Mouse (Mus musculus): ENCODE measurements around the gene Rrp12.
"Not testable (repeated sequence)": the region's sequence is repeated elsewhere in the genome, so short reads cannot be mapped to it uniquely, and the experiment has no call there.

Gene Rrp12

GRCm38 (mm10) chr19:41906311-41907078 lies 10.5 kb upstream of the Rrp12 start:
- no peak for DNase-seq

- DNase-seq, result no peak
Observed at GRCm38 (mm10) chr19:41905246-41905645, 9.3 kb upstream of the Rrp12 start.

GRCm38 (mm10) chr19:41902848-41903593 lies 7.0 kb upstream of the Rrp12 start:
- no peak for DNase-seq

- DNase-seq, result no peak
Observed at GRCm38 (mm10) chr19:41901696-41902095, 5.7 kb upstream of the Rrp12 start.

- no peak for DNase-seq
Observed at GRCm38 (mm10) chr19:41900495-41901090, 4.6 kb upstream of the Rrp12 start.

- DNase-seq, result peak; percentile 54 to 56
Observed at GRCm38 (mm10) chr19:41898860-41899259, 2.9 kb upstream of the Rrp12 start.

GRCm38 (mm10) chr19:41896319-41896711 lies 342 bp upstream of the Rrp12 start:
- no peak for DNase-seq

GRCm38 (mm10) chr19:41894959-41895358 lies 1.0 kb downstream of the Rrp12 start:
- no peak for DNase-seq

GRCm38 (mm10) chr19:41888191-41888590 lies 7.8 kb downstream of the Rrp12 start:
- no peak for DNase-seq

- no peak for DNase-seq
Observed at GRCm38 (mm10) chr19:41883882-41884281, 12.1 kb downstream of the Rrp12 start.

GRCm38 (mm10) chr19:41881842-41882241 lies 14.1 kb downstream of the Rrp12 start:
- DNase-seq, result no peak

GRCm38 (mm10) chr19:41874356-41874755 lies 21.6 kb downstream of the Rrp12 start:
- no peak for DNase-seq

- DNase-seq, result no peak
Observed at GRCm38 (mm10) chr19:41872285-41872684, 23.7 kb downstream of the Rrp12 start.

- not testable (repeated sequence) for DNase-seq
Observed at GRCm38 (mm10) chr19:41869946-41870345, 26.0 kb downstream of the Rrp12 start.

- no peak for DNase-seq
Observed at GRCm38 (mm10) chr19:41869296-41869695, 26.7 kb downstream of the Rrp12 start.

- no peak for DNase-seq
Observed at GRCm38 (mm10) chr19:41866707-41867106, 29.3 kb downstream of the Rrp12 start.

GRCm38 (mm10) chr19:41857816-41858310 lies 38.1 kb downstream of the Rrp12 start:
- no peak for DNase-seq

GRCm38 (mm10) chr19:41857086-41857762 lies 38.7 kb downstream of the Rrp12 start:
- no peak for DNase-seq

GRCm38 (mm10) chr19:41852423-41852822 lies 43.5 kb downstream of the Rrp12 start:
- DNase-seq, result no peak

- no peak for DNase-seq
Observed at GRCm38 (mm10) chr19:41850719-41851543, 45.0 kb downstream of the Rrp12 start.

GRCm38 (mm10) chr19:41850021-41850718 lies 45.8 kb downstream of the Rrp12 start:
- no peak for DNase-seq
